Mouse (Mus musculus) thymus, postnatal 25 days (tissue): ENCODE results near the gene Hist2h2aa1.
"Not testable (repeated sequence)": the region's sequence is repeated elsewhere in the genome, so short reads cannot be mapped to it uniquely, and the experiment has no call there.

Experiments used
- DNase-seq: peaks from one replicate; pipeline ENCODE4 v3.0.0; 2022

The Hist2h2aa1 gene

GRCm38 (mm10) chr3:96287334-96287733 is 42.0 kb downstream of the Hist2h2aa1 start:
- DNase-seq = not testable (repeated sequence)

- no peak for DNase-seq
Measured at GRCm38 (mm10) chr3:96289201-96289600, 43.9 kb downstream of the Hist2h2aa1 start.

DNA sequence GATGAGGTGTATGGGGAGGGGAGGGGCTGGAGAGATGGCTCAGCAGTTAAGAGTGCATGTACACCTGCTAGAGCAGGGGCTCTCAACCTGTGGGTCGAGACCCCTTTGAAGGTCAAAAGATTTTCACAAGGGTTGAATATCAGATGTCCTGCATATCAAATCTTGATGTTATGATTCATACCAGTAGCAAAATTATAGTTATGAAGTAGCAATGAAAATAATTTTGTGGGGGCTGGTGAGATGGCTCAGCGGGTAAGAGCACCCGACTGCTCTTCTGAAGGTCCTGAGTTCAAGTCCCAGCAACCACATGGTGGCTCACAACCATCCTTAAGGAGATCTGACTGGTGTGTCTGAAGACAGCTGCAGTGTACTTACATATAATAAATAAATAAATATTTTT is 45.4 kb downstream of the Hist2h2aa1 start:
- DNase-seq = not testable (repeated sequence)

DNA sequence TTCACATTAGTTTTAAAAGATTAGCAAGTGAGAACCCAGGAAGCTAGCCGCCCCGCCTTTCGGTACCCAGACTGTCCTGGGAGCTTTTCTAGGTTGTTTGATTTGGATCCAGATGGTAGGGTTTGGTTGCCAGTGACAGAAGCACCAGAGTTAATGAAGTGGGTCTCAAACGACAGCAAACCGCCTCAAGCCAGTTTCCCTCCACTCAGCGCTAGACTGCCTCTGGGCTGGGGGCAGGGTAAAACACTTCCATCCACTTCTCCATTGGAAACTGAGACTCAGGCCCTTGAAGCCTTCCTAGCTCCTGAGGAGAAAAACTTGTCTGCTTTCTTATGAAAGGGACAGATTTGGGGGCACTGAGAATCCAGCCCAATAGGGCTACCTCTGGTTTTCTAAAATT is 47.3 kb downstream of the Hist2h2aa1 start:
- no peak for DNase-seq

GRCm38 (mm10) chr3:96293368-96293767 is 48.1 kb downstream of the Hist2h2aa1 start:
- no peak for DNase-seq

DNA sequence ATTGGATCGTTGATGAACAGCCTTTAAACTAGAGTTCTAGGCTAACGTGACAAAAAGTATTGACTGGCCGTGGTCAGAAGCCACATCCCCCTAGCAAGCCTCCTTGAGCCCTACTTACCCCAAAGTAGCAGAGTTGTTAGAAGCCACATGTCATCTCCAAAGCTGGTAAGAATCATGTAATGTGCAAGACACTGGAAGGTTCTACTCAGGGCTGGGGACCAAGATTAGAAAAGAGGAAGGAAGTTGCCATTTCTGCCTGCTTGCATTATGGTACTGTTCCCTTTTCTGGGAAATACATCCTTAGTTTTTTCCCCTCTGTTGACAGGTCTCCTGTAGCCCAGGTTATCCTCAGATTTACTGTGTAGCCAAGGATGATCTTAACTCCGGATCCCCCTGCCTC is 48.5 kb downstream of the Hist2h2aa1 start, which contains the start of gene Fcgr1:
Gene Fcgr1 (minus strand): TSS at position 183 of the 400 bp plus-strand sequence.
- no peak for DNase-seq
